Comparison of ENCODE assay signal across 8 mouse cellular contexts in the genomic region with DNA sequence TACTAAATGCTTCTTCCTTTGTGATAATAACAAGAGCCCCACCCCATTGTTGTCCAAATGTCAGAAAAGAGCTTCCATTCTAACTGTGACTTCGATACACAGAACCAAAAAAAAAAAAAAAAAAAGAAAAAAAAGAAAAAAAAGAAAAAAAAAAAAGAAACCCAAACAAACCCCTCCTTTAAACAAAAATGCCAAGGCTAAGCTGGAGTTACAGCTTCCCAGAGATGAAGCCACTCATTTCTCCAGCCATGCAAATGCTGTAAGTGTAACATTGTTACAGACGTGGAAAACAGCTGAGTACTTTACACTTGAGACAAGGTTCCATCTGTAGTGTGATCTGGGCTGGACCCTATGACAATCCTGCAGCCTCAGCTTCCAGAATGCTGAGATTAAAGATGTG. TPM values are rescaled to one million over a fixed set of nuclear protein-coding genes. Genes with fewer than 3 reads are reported as not detected.
A peak's percentile ranks its signal among the peaks of the same experiment; 100 is the strongest.
DNase-seq lines count a peak whose midpoint lies in the region; ATAC-seq and TF ChIP-seq lines count a peak whose summit lies in the region.

No protein-coding gene starts in this region.

- DNase-seq in heart, adult 18-20 months, result no peak
- DNase-seq in G1E (ENCODE audit: low spot score), result no peak
- DNase-seq in embryo, embryonic 10.5 days (ENCODE audit: low spot score), result no peak
- DNase-seq in layer of hippocampus, postnatal 10 days (ENCODE audit: low spot score in 2 of 2), result no peak

- H3K9me3 ChIP-seq in heart, embryonic 11.5 days (replicated peaks; ENCODE audit: control insufficient read depth, low read length), result no peaks in the 10 kb centered on the region
- no peaks in the 10 kb centered on the region for H3K9me3 ChIP-seq in G1E (replicated peaks)
- no peaks in the 10 kb centered on the region for H3K9me3 ChIP-seq in hindbrain, embryonic 12.5 days (replicated peaks)

- TF ChIP-seq CTCF in G1E (IDR thresholded peaks at IDR 0.05; ENCODE audit: low read depth, low read length), result no peak

- ATAC-seq in heart, embryonic 11.5 days (replicated peaks; ENCODE audit: insufficient number of reproducible peaks, low FRiP score, low TSS enrichment), result no peak
- ATAC-seq in G1E (ENCODE audit: extremely low read depth, insufficient number of reproducible peaks, low FRiP score, poor library complexity, severe bottlenecking), result no peak
- ATAC-seq in hindbrain, embryonic 12.5 days (ENCODE audit: low FRiP score), result no peak
- ATAC-seq in granulocyte monocyte progenitor cell, adult 5-6 weeks (replicated peaks; ENCODE audit: poor library complexity, severe bottlenecking), result no peak

- 24% methylated on average over 2 of the region's 2 CpGs for WGBS in heart, embryonic 11.5 days (ENCODE audit: insufficient replicate concordance)
- WGBS in hindbrain, embryonic 12.5 days, result 36% methylated on average over 2 of the region's 2 CpGs
- 34% methylated on average over 2 of the region's 2 CpGs for WGBS in macrophage (ENCODE audit: missing documents)

- H3K9ac ChIP-seq in heart, embryonic 11.5 days (ENCODE audit: low read depth, low read length), result peak overlapping the region; percentile 87
- H3K9ac ChIP-seq in hindbrain, embryonic 12.5 days, result peak overlapping the region; percentile 60

- H3K27me3 ChIP-seq in heart, embryonic 11.5 days (ENCODE audit: control insufficient read depth, insufficient read depth, low read length), result no peaks in the 10 kb centered on the region
- H3K27me3 ChIP-seq in G1E (ENCODE audit: insufficient read depth, low read length), result no peaks in the 10 kb centered on the region
- H3K27me3 ChIP-seq in hindbrain, embryonic 12.5 days, result no peaks in the 10 kb centered on the region

- H3K4me2 ChIP-seq in heart, embryonic 11.5 days, result peak overlapping the region; percentile 90
- peak overlapping the region; percentile 85 for H3K4me2 ChIP-seq in hindbrain, embryonic 12.5 days (replicated peaks)

- peaks cover 59% of the 10 kb centered on the region for H3K79me2 ChIP-seq in macrophage (ENCODE audit: inconsistent target)

- peak overlapping the region; percentile 47; the same call in 1 of the 2 replicates for H3K27ac ChIP-seq in heart, embryonic 11.5 days (ENCODE audit: low read depth, low read length)
- H3K27ac ChIP-seq in hindbrain, embryonic 12.5 days, result peak overlapping the region; percentile 78; the same call in 1 of the 2 replicates
- peak overlapping the region; percentile 96 for H3K27ac ChIP-seq in macrophage

- peaks cover 17% of the 10 kb centered on the region for H3K4me1 ChIP-seq in heart, embryonic 11.5 days (ENCODE audit: control insufficient read depth, insufficient read depth, low read length)
- H3K4me1 ChIP-seq in G1E (ENCODE audit: insufficient read depth, low read depth, low read length), result peaks cover 50% of the 10 kb centered on the region
- H3K4me1 ChIP-seq in hindbrain, embryonic 12.5 days, result peaks cover 40% of the 10 kb centered on the region

- H3K36me3 ChIP-seq in heart, embryonic 11.5 days (ENCODE audit: control insufficient read depth, insufficient read depth, low read length), result peaks cover 20% of the 10 kb centered on the region
- H3K36me3 ChIP-seq in G1E (replicated peaks) (peaks cover 51% of the 10 kb centered on the region), macrophage (ENCODE audit: inconsistent target) (no peaks in the 10 kb centered on the region)
- peaks cover 25% of the 10 kb centered on the region for H3K36me3 ChIP-seq in hindbrain, embryonic 12.5 days

- H3K4me3 ChIP-seq in heart, embryonic 11.5 days (ENCODE audit: low read depth, low read length), result peak overlapping the region; percentile 53
- H3K4me3 ChIP-seq in G1E (ENCODE audit: low read depth, low read length) (peak overlapping the region; percentile 74), macrophage (ENCODE audit: inconsistent target) (peak overlapping the region; percentile 93)
- peak overlapping the region; percentile 59 for H3K4me3 ChIP-seq in hindbrain, embryonic 12.5 days

RNA-seq across cellular contexts. Expression of gene Cks1b, which starts 1.1 kb away (rescaled TPM):
- 399 and 411 TPM in 2 replicates for polyA plus RNA-seq in heart, embryonic 11.5 days (2014; fragmentation: Nextera tagmentation; extraction: Ambion mirVana)
- total RNA-seq in heart, adult 18-20 months (2021), result 1 to 10 TPM; 4.6 to 4.8 TPM
- total RNA-seq in G1E (2014; fragmentation: Nextera tagmentation), result 92.2 and 99.8 TPM in 2 replicates
- total RNA-seq in G1E (2017), result 182 and 184 TPM in 2 replicates
- polyA plus RNA-seq in G1E (2012), result 75.1 and 86.2 TPM in 2 replicates
- 249 and 274 TPM in 2 replicates for polyA plus RNA-seq in hindbrain, embryonic 12.5 days (2016; fragmentation: Nextera tagmentation; extraction: Ambion mirVana)
- 10 to 100 TPM in 1 of 26 experiments, 1 to 10 TPM in 4, under 1 TPM in 1, not detected in 20; 0.84 to 11.0 (median 1.2) TPM for total RNA-seq in macrophage (2018; cell fraction: chromatin; rRNA removed)
- total RNA-seq in macrophage (2018; cell fraction: cytosol; rRNA removed), result 10 to 100 TPM in 2 of 26 experiments, 1 to 10 TPM in 24; 3.7 to 12.0 (median 7.7) TPM
- total RNA-seq in macrophage (2018; cell fraction: nucleus; rRNA removed), result 1 to 10 TPM in 25 of 26 experiments, not detected in 1; 1.2 to 8.0 (median 2.1) TPM
- 6.1 to 27.6 TPM (median 13.1 TPM) in 3 replicates for polyA plus RNA-seq in macrophage (2018)
- 178 and 260 TPM in 2 replicates for total RNA-seq in granulocyte monocyte progenitor cell, adult 5-6 weeks (2014; fragmentation: Nextera tagmentation)
- 194 and 212 TPM in 2 replicates for total RNA-seq in granulocyte monocyte progenitor cell, adult 5-6 weeks (2017)
- 10 to 100 TPM in 1 of 2 experiments, 1 to 10 TPM in 1; 9.8 to 10.9 TPM for total RNA-seq in layer of hippocampus, postnatal 10 days (2021)

RNA-seq across cellular contexts. Expression of gene Shc1, which starts 1.1 kb away (rescaled TPM):
- 42.3 and 51.5 TPM in 2 replicates for polyA plus RNA-seq in heart, embryonic 11.5 days (2014; fragmentation: Nextera tagmentation; extraction: Ambion mirVana)
- total RNA-seq in heart, adult 18-20 months (2021), result 10 to 100 TPM; 33.2 to 36.1 TPM
- 61.7 and 124 TPM in 2 replicates for total RNA-seq in G1E (2014; fragmentation: Nextera tagmentation)
- 40.9 and 47.6 TPM in 2 replicates for total RNA-seq in G1E (2017)
- polyA plus RNA-seq in G1E (2012), result 111 and 118 TPM in 2 replicates
- 54.8 and 61.2 TPM in 2 replicates for polyA plus RNA-seq in hindbrain, embryonic 12.5 days (2016; fragmentation: Nextera tagmentation; extraction: Ambion mirVana)
- total RNA-seq in macrophage (2018; cell fraction: chromatin; rRNA removed), result 10 to 100 TPM; 48.7 to 87.6 (median 68.7) TPM
- 10 to 100 TPM; 33.2 to 42.6 (median 38.5) TPM for total RNA-seq in macrophage (2018; cell fraction: cytosol; rRNA removed)
- 10 to 100 TPM; 43.0 to 71.0 (median 53.3) TPM for total RNA-seq in macrophage (2018; cell fraction: nucleus; rRNA removed)
- polyA plus RNA-seq in macrophage (2018), result 32.7 to 33.3 TPM (median 32.9 TPM) in 3 replicates
- 51.2 and 75.8 TPM in 2 replicates for total RNA-seq in granulocyte monocyte progenitor cell, adult 5-6 weeks (2014; fragmentation: Nextera tagmentation)
- total RNA-seq in granulocyte monocyte progenitor cell, adult 5-6 weeks (2017), result 37.7 and 49.1 TPM in 2 replicates
- total RNA-seq in layer of hippocampus, postnatal 10 days (2021), result 10 to 100 TPM; 14.7 to 15.1 TPM

RNA-seq across cellular contexts. Expression of gene Flad1, which starts 5.5 kb away (rescaled TPM):
- 33.7 and 34.2 TPM in 2 replicates for polyA plus RNA-seq in heart, embryonic 11.5 days (2014; fragmentation: Nextera tagmentation; extraction: Ambion mirVana)
- 10 to 100 TPM; 59.5 to 63.8 TPM for total RNA-seq in heart, adult 18-20 months (2021)
- total RNA-seq in G1E (2014; fragmentation: Nextera tagmentation) (19.7 and 22.0 TPM in 2 replicates), G1E (2017) (18.0 and 22.0 TPM in 2 replicates)
- polyA plus RNA-seq in G1E (2012) (12.5 and 17.8 TPM in 2 replicates), macrophage (2018) (11.3 to 17.1 TPM (median 16.4 TPM) in 3 replicates)
- polyA plus RNA-seq in hindbrain, embryonic 12.5 days (2016; fragmentation: Nextera tagmentation; extraction: Ambion mirVana), result 36.1 and 36.9 TPM in 2 replicates
- 10 to 100 TPM; 14.7 to 55.7 (median 35.5) TPM for total RNA-seq in macrophage (2018; cell fraction: chromatin; rRNA removed)
- 10 to 100 TPM; 12.4 to 27.6 (median 19.2) TPM for total RNA-seq in macrophage (2018; cell fraction: cytosol; rRNA removed)
- total RNA-seq in macrophage (2018; cell fraction: nucleus; rRNA removed), result 10 to 100 TPM; 11.5 to 47.7 (median 28.4) TPM
- total RNA-seq in granulocyte monocyte progenitor cell, adult 5-6 weeks (2014; fragmentation: Nextera tagmentation), result 27.5 and 41.7 TPM in 2 replicates
- total RNA-seq in granulocyte monocyte progenitor cell, adult 5-6 weeks (2017), result 15.3 and 16.2 TPM in 2 replicates
- total RNA-seq in layer of hippocampus, postnatal 10 days (2021), result 10 to 100 TPM; 28.8 to 33.6 TPM

RNA-seq across cellular contexts. Expression of gene Pygo2, which starts 12.9 kb away (rescaled TPM):
- 31.1 and 33.7 TPM in 2 replicates for polyA plus RNA-seq in heart, embryonic 11.5 days (2014; fragmentation: Nextera tagmentation; extraction: Ambion mirVana)
- total RNA-seq in heart, adult 18-20 months (2021), result 10 to 100 TPM; 15.3 to 17.0 TPM
- total RNA-seq in G1E (2014; fragmentation: Nextera tagmentation) (30.9 and 62.1 TPM in 2 replicates), G1E (2017) (20.9 and 22.2 TPM in 2 replicates)
- polyA plus RNA-seq in G1E (2012) (201 and 246 TPM in 2 replicates), macrophage (2018) (7.7 to 18.5 TPM (median 16.4 TPM) in 3 replicates)
- polyA plus RNA-seq in hindbrain, embryonic 12.5 days (2016; fragmentation: Nextera tagmentation; extraction: Ambion mirVana), result 63.8 and 66.1 TPM in 2 replicates
- total RNA-seq in macrophage (2018; cell fraction: chromatin; rRNA removed), result 10 to 100 TPM in 20 of 26 experiments, 1 to 10 TPM in 6; 4.4 to 47.1 (median 15.0) TPM
- total RNA-seq in macrophage (2018; cell fraction: cytosol; rRNA removed), result 10 to 100 TPM; 10.7 to 26.7 (median 19.6) TPM
- total RNA-seq in macrophage (2018; cell fraction: nucleus; rRNA removed), result 10 to 100 TPM in 24 of 26 experiments, 1 to 10 TPM in 2; 8.7 to 39.2 (median 17.9) TPM
- 18.9 and 35.2 TPM in 2 replicates for total RNA-seq in granulocyte monocyte progenitor cell, adult 5-6 weeks (2014; fragmentation: Nextera tagmentation)
- 8.8 and 8.9 TPM in 2 replicates for total RNA-seq in granulocyte monocyte progenitor cell, adult 5-6 weeks (2017)
- 10 to 100 TPM; 48.5 to 52.3 TPM for total RNA-seq in layer of hippocampus, postnatal 10 days (2021)

RNA-seq across cellular contexts. Expression of gene Lenep, which starts 14.5 kb away (rescaled TPM):
- polyA plus RNA-seq in heart, embryonic 11.5 days (2014; fragmentation: Nextera tagmentation; extraction: Ambion mirVana), result not detected in 2 replicates
- total RNA-seq in heart, adult 18-20 months (2021), result 1 to 10 TPM in 1 of 2 experiments, not detected in 1; 1.0 TPM
- total RNA-seq in G1E (2014; fragmentation: Nextera tagmentation) (3.7 and 6.7 TPM in 2 replicates), G1E (2017) (0.98 and 1.8 TPM in 2 replicates)
- polyA plus RNA-seq in G1E (2012) (0.03 and 0.12 TPM in 2 replicates), macrophage (2018) (not detected in 3 replicates)
- 1.0 and 1.5 TPM in 2 replicates for polyA plus RNA-seq in hindbrain, embryonic 12.5 days (2016; fragmentation: Nextera tagmentation; extraction: Ambion mirVana)
- 1 to 10 TPM in 16 of 26 experiments, under 1 TPM in 1, not detected in 9; 0.53 to 6.3 (median 2.0) TPM for total RNA-seq in macrophage (2018; cell fraction: chromatin; rRNA removed)
- under 1 TPM in 5 of 26 experiments, not detected in 21; 0.07 to 0.24 (median 0.11) TPM for total RNA-seq in macrophage (2018; cell fraction: cytosol; rRNA removed)
- total RNA-seq in macrophage (2018; cell fraction: nucleus; rRNA removed), result 1 to 10 TPM in 16 of 26 experiments, under 1 TPM in 6, not detected in 4; 0.39 to 8.9 (median 2.0) TPM
- total RNA-seq in granulocyte monocyte progenitor cell, adult 5-6 weeks (2014; fragmentation: Nextera tagmentation), result 0.64 and 2.1 TPM in 2 replicates
- not detected in 2 replicates for total RNA-seq in granulocyte monocyte progenitor cell, adult 5-6 weeks (2017)
- total RNA-seq in layer of hippocampus, postnatal 10 days (2021), result 1 to 10 TPM in 1 of 2 experiments, not detected in 1; 3.5 TPM

Comparison
In these comparisons a context has a peak if more than half of its experiments do, and no peak if none do; other contexts are left out.
1. RNA of gene Cks1b, which starts 1.1 kb away (total RNA-seq): 178 to 260 TPM in granulocyte monocyte progenitor cell, adult 5-6 weeks and 92.2 to 184 TPM in G1E; 9.8 to 10.9 TPM in layer of hippocampus, postnatal 10 days and 4.6 to 4.8 TPM in heart, adult 18-20 months; every median in the first group is over 4 times any median in the second.
2. Peak in every context shown above with its lines, with median percentiles within 50 percentile points of each other: H3K27ac ChIP-seq and H3K4me3 ChIP-seq.